Mouse (Mus musculus) E14TG2a.4 (cell line): ENCODE measurements around the gene Olfr90.
"Not testable (repeated sequence)": the region's sequence is repeated elsewhere in the genome, so short reads cannot be mapped to it uniquely, and the experiment has no call there.

ENCODE experiments used
- H3K27me3 ChIP-seq: 2 replicates; pipeline ENCODE4 v1.6.1; 2014; ENCODE audit warnings: low read length, control low read depth; ENCODE audit not compliant: insufficient read depth
- H3K36me3 ChIP-seq: 2 replicates; pipeline ENCODE4 v1.6.1; 2014; ENCODE audit warnings: low read length, control low read depth; ENCODE audit not compliant: insufficient read depth
- H3K4me1 ChIP-seq: replicated peaks from 2 replicates; pipeline ENCODE4 v1.6.1; 2014; ENCODE audit warnings: low read depth, low read length, control low read depth
- H3K4me3 ChIP-seq: replicated peaks from 2 replicates; pipeline ENCODE4 v1.5.1; 2014; ENCODE audit warnings: mild to moderate bottlenecking, low read length
- H3K9me3 ChIP-seq: 2 replicates; pipeline ENCODE4 v1.6.1; 2014; ENCODE audit warnings: low read length, control low read depth
- CTCF ChIP-seq: conservative IDR thresholded peaks from 2 replicates; pipeline ENCODE4 v1.5.1; 2014; ENCODE audit warnings: low read length
- NANOG ChIP-seq: IDR thresholded peaks from 2 replicates; pipeline ENCODE4 v1.6.1; 2014; ENCODE audit warnings: borderline replicate concordance, low read length, mixed read lengths
- POU5F1 ChIP-seq: IDR thresholded peaks from 2 replicates; pipeline ENCODE4 v1.6.1; 2014; ENCODE audit warnings: low read length, borderline replicate concordance

Gene Olfr90

DNA sequence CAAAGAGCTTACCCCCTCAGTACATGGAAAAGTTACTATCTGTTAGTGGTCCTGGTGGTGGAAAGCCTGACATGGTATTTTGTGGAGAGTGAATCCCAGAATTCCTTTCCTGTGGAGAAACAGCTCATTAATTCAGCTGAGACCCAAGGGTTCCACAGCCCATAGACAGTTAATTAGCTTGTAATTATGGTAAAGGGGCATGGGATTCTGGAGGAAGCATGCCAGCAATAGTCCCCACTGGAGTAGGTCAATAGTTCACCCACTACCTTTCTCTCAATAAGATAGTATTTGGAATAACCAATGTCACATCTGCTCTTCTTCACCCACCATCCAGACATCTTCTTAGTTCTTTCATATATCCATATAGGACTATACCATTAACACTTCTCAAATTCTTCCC is at the start of gene Olfr90:
Gene Olfr90, minus strand, starts transcription at position 101 of the 400 bp plus-strand sequence.
- H3K4me1 ChIP-seq, result peaks cover 11% of the 10 kb centered on the region
- peaks cover 6% of the 10 kb centered on the region; the same call in 1 of the 2 replicates for H3K27me3 ChIP-seq
- TF ChIP-seq NANOG (no peak), POU5F1 (no peak), CTCF (no peak)
- H3K4me3 ChIP-seq, result no peak within 1 kb of the TSS
- no peaks in the 10 kb centered on the region for H3K9me3 ChIP-seq
- H3K36me3 ChIP-seq, result peaks cover 5% of the 10 kb centered on the region; the same call in 1 of the 2 replicates

DNA sequence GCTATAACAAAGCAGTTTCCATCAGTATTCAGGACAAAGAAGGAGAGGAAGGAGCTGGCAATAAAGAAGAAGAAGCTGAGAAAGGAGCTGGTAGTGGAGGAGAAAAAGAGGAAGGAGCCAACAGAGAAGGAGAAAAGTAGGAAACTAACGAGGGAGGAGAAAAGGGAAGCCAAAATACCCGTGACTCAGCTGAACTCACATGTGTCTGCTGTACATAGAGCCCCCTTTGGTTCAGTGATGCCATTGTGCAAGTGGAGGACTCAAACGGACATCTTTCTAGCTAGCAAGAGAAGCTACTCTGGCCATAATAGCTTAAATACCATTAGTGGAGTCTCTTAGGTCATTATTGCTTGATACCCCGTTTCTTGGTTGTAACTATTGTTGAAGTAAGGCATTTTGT is 43.1 kb upstream of the Olfr90 start:
- not testable (repeated sequence) for H3K4me3 ChIP-seq, H3K36me3 ChIP-seq, H3K9me3 ChIP-seq, H3K4me1 ChIP-seq, H3K27me3 ChIP-seq

GRCm38 (mm10) chr17:37119988-37120387 is 31.7 kb upstream of the Olfr90 start, which contains the start of gene Olfr92:
TSS of gene Olfr92 (minus strand) at chr17:37120088.
- Histone ChIP-seq H3K4me1 (no peaks in the 10 kb centered on the region), H3K9me3 (no peaks in the 10 kb centered on the region), H3K36me3 (no peaks in the 10 kb centered on the region), H3K27me3 (no peaks in the 10 kb centered on the region), H3K4me3 (no peak within 1 kb of the TSS)
- TF ChIP-seq POU5F1 (no peak), NANOG (no peak), CTCF (no peak)

DNA sequence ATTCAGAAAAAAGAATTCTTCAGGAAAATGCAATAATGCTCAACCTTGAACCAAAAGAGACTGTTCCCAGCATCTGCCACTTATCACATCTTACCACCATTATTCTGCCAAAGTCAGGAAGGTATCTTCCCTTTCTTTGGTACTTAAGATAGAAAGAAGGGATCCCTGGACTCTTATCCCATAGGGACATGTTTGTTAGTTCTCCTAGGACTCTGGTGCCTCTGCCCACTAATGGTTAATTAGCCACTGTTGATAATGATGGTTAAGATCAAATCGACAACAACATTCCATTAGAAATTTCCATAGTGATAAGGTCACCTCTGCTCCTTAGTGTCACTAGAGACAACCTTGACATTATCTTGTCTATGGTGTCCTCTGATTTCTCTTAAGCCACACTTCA is 9.9 kb upstream of the Olfr90 start, which contains the start of gene Olfr91:
Gene Olfr91, minus strand, starts transcription at position 101 of the 400 bp plus-strand sequence.
- Histone ChIP-seq H3K4me3 (no peak within 1 kb of the TSS), H3K4me1 (no peaks in the 10 kb centered on the region)
- TF ChIP-seq NANOG (no peak), CTCF (no peak), POU5F1 (no peak)

DNA sequence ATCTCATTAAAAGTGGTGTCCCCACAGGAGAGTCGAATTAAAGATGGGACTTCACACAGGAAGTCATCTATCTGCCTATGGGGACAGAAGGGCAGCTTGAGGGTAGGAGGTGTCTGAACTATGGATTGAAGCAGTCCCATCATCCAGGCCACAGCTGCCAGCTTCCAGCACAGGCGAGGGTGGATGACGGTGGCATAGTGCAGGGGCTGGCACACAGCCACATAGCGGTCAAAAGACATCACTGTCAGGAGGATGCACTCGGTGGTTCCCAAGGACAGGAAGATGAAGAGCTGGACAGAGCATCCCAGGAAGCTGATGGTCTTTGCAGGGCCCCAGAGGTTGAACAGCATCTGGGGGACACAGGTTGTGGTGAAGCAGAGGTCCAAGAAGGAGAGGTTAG is 5.0 kb upstream of the Olfr90 start:
- Histone ChIP-seq H3K36me3 (no peaks in the 10 kb centered on the region), H3K9me3 (no peaks in the 10 kb centered on the region)

More for the DNA sequence above, 9.9 kb upstream of the Olfr90 start, which contains the start of gene Olfr91:
- Histone ChIP-seq H3K9me3 (no peaks in the 10 kb centered on the region), H3K36me3 (no peaks in the 10 kb centered on the region), H3K27me3 (peaks cover 2% of the 10 kb centered on the region; the same call in 1 of the 2 replicates)

GRCm38 (mm10) chr17:37092198-37092597 is 3.9 kb upstream of the Olfr90 start:
- no peak for TF ChIP-seq POU5F1
- no peak for TF ChIP-seq NANOG
- no peak for TF ChIP-seq CTCF
- peaks cover 6% of the 10 kb centered on the region; the same call in 1 of the 2 replicates for H3K27me3 ChIP-seq
- no peak overlapping the region for H3K4me3 ChIP-seq
- H3K4me1 ChIP-seq, result no peaks in the 10 kb centered on the region
- no peaks in the 10 kb centered on the region for H3K36me3 ChIP-seq
- H3K9me3 ChIP-seq, result no peaks in the 10 kb centered on the region

More for the DNA sequence above, 5.0 kb upstream of the Olfr90 start:
- Histone ChIP-seq H3K27me3 (peaks cover 6% of the 10 kb centered on the region; the same call in 1 of the 2 replicates), H3K4me1 (no peaks in the 10 kb centered on the region), H3K4me3 (no peak overlapping the region)
- TF ChIP-seq CTCF, result no peak
- TF ChIP-seq NANOG, result no peak

- Histone ChIP-seq H3K4me1 (peaks cover 34% of the 10 kb centered on the region), H3K4me3 (no peak overlapping the region), H3K27me3 (no peaks in the 10 kb centered on the region), H3K36me3 (peaks cover 15% of the 10 kb centered on the region), H3K9me3 (no peaks in the 10 kb centered on the region)
- TF ChIP-seq CTCF, result no peak
- TF ChIP-seq NANOG, result no peak
- TF ChIP-seq POU5F1, result no peak
These were observed 2.8 kb downstream of the Olfr90 start for GRCm38 (mm10) chr17:37085545-37085944.

- H3K4me1 ChIP-seq, result peaks cover 43% of the 10 kb centered on the region
- H3K27me3 ChIP-seq, result no peaks in the 10 kb centered on the region
- H3K9me3 ChIP-seq, result no peaks in the 10 kb centered on the region
- no peak overlapping the region for H3K4me3 ChIP-seq
- H3K36me3 ChIP-seq, result peaks cover 15% of the 10 kb centered on the region
- TF ChIP-seq NANOG (no peak), CTCF (peak; percentile 28), POU5F1 (no peak)
These were observed 3.7 kb downstream of the Olfr90 start for GRCm38 (mm10) chr17:37084632-37085031.

- H3K36me3 ChIP-seq, result peaks cover 15% of the 10 kb centered on the region
- H3K4me1 ChIP-seq, result peaks cover 48% of the 10 kb centered on the region
- no peak overlapping the region for H3K4me3 ChIP-seq
- H3K27me3 ChIP-seq, result no peaks in the 10 kb centered on the region
- no peak for TF ChIP-seq POU5F1
- TF ChIP-seq CTCF, result peak; percentile 62
- H3K9me3 ChIP-seq, result no peaks in the 10 kb centered on the region
These were observed 5.0 kb downstream of the Olfr90 start for GRCm38 (mm10) chr17:37083327-37083726.
